Mouse (Mus musculus) intestine, embryonic 16.5 days (tissue): ENCODE measurements around the gene Zswim4. TPM values are rescaled to one million over a fixed set of nuclear protein-coding genes. Genes with fewer than 3 reads are reported as not detected.

ENCODE experiments used
- ATAC-seq: fragments of 200-750 bp; cut with Nextera tagmentation; 2 replicates; pipeline ENCODE4 v1.8.0; 2017; ENCODE audit warnings: moderate TSS enrichment, moderate library complexity
- H3K27ac ChIP-seq: fragments of 300-500 bp; sonication (generic); 2 replicates; pipeline ENCODE4 v1.5.1; 2014; ENCODE audit warnings: mild to moderate bottlenecking, low read length
- H3K27me3 ChIP-seq: fragments of 300-500 bp; sonication (generic); replicated peaks from 2 replicates; pipeline ENCODE4 v1.6.1; 2014; ENCODE audit warnings: low read length, control low read depth, mixed read lengths; ENCODE audit not compliant: control insufficient read depth, insufficient read depth
- H3K36me3 ChIP-seq: fragments of 300-500 bp; sonication (generic); 2 replicates; pipeline ENCODE4 v1.6.1; 2014; ENCODE audit warnings: low read length, control low read depth; ENCODE audit not compliant: control insufficient read depth, insufficient read depth
- H3K4me1 ChIP-seq: fragments of 300-500 bp; sonication (generic); 2 replicates; pipeline ENCODE4 v1.6.1; 2014; ENCODE audit warnings: low read length, control low read depth, mixed read lengths; ENCODE audit not compliant: control insufficient read depth, insufficient read depth
- H3K4me2 ChIP-seq: fragments of 300-500 bp; sonication (generic); 2 replicates; pipeline ENCODE4 v1.6.1; 2014; ENCODE audit warnings: low read depth, low read length, control low read depth
- H3K4me3 ChIP-seq: fragments of 300-500 bp; sonication (generic); 2 replicates; pipeline ENCODE4 v1.5.1; 2014; ENCODE audit warnings: mild to moderate bottlenecking, low read length
- H3K9ac ChIP-seq: fragments of 300-500 bp; sonication (generic); 2 replicates; pipeline ENCODE4 v1.6.1; 2014; ENCODE audit warnings: low read depth, low read length
- H3K9me3 ChIP-seq: fragments of 300-500 bp; sonication (generic); 2 replicates; pipeline ENCODE4 v1.6.1; 2016; ENCODE audit warnings: low read length, control low read depth; ENCODE audit not compliant: control insufficient read depth
- WGBS: fragments of 180-500 bp; shearing (Covaris S2); extraction: QIAGEN DNeasy Blood & Tissue Kit; methylation state at CpG from one replicate; pipeline ENCODE4 v1.1.7; 2014; 5-methylcytosine and 5-hydroxymethylcytosine counted together
- microRNA counts: library from miRNA; unstranded; fragments of <30 nt; microRNA quantifications from one replicate; lab custom pipeline; 2016
- microRNA-seq: library from miRNA; unstranded; fragments of <30 nt; microRNA quantifications from one replicate; pipeline ENCODE4, GENCODE M21; 2016
- polyA plus RNA-seq: library from polyadenylated mRNA; unstranded; fragments of >200 nt; fragmentation: Nextera tagmentation; extraction: Ambion mirVana; gene quantifications from 2 replicates; pipeline ENCODE4 v1.2.1, GENCODE M21; 2015

Zswim4 gene
- polyA plus RNA-seq, 1 experiment from 2014 or later, result 7.1 TPM

DNA sequence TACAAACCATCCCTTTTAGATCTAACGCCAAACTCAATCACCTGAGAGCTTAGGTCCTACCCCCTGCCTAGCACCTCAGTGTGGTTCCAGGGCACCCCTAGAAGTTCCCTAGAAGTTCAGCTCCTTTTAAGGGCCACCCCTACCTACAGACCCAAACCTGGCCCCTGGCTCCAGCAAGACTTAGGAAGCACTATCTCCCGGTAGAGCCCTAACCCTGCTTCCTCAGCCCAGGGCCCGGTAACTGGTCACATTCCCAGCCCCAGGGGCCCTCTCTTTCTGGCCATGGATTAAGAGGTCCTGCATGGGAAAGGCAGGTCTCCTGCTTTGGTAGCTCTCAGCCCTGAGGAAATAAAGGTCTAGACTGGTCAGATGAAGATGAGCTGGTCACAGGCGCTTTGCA, 56.9 kb downstream of the Zswim4 start:
- no peak for ATAC-seq
- Histone ChIP-seq H3K4me2 (peak overlapping the region; percentile 59), H3K36me3 (no peaks in the 10 kb centered on the region), H3K9ac (peak overlapping the region; percentile 64), H3K27ac (peak overlapping the region; percentile 27), H3K9me3 (no peaks in the 10 kb centered on the region), H3K4me1 (peaks cover 33% of the 10 kb centered on the region), H3K4me3 (peak overlapping the region; percentile 36), H3K27me3 (no peaks in the 10 kb centered on the region)
- WGBS, result 22% methylated on average over 4 of the region's 4 CpGs

DNA sequence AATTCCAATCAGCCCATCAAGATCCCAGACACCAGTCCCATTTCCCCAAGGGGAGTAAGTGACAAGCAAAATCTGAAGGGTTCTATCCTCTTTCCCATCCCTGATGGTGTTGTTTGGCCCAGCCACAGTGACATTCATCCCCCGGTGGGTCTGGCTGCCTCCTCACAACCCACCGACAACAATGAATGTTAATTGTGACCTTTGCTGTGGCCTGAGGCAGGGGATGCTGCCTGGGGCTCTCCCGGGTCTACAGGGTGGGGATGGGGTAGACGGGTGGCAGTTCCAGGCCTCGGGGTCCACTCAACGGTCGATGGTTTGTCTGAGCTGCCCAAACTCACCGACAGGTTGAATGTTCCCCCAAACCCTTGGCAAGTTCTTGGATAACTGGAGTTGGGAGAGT, 58.3 kb downstream of the Zswim4 start:
- Histone ChIP-seq H3K4me3 (no peak overlapping the region), H3K27ac (no peak overlapping the region), H3K9ac (no peak overlapping the region), H3K4me1 (peaks cover 29% of the 10 kb centered on the region), H3K9me3 (no peaks in the 10 kb centered on the region), H3K36me3 (no peaks in the 10 kb centered on the region), H3K27me3 (no peaks in the 10 kb centered on the region), H3K4me2 (no peak overlapping the region)
- no peak for ATAC-seq
- 83% methylated on average over 8 of the region's 8 CpGs for WGBS

DNA sequence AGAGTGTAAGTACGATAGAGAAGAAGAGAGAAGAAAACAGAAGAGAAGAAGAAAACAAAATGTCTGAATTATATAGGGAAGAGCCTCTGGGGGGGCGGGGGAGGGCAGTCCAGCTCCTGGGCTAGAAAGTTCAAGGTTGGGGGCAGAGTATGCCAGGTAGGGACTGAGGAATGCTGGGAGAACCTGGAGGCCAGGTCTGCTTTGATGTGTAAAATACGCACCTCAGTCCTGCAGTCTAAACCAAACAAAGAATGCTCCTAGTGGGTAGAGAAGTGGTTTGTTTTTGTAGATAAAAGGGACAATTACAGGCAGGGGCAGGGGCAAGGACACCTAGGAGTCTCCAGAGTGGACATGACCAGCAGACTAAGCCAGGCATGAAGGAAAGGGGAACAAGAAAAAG, 59.5 kb downstream of the Zswim4 start:
- Histone ChIP-seq H3K27me3 (no peaks in the 10 kb centered on the region), H3K4me1 (peaks cover 22% of the 10 kb centered on the region), H3K9me3 (no peaks in the 10 kb centered on the region), H3K27ac (no peak overlapping the region), H3K4me2 (no peak overlapping the region), H3K9ac (no peak overlapping the region), H3K4me3 (no peak overlapping the region), H3K36me3 (peaks cover 5% of the 10 kb centered on the region; the same call in 1 of the 2 replicates)
- ATAC-seq, result no peak
- WGBS, result 81% methylated on average over 3 of the region's 3 CpGs

DNA sequence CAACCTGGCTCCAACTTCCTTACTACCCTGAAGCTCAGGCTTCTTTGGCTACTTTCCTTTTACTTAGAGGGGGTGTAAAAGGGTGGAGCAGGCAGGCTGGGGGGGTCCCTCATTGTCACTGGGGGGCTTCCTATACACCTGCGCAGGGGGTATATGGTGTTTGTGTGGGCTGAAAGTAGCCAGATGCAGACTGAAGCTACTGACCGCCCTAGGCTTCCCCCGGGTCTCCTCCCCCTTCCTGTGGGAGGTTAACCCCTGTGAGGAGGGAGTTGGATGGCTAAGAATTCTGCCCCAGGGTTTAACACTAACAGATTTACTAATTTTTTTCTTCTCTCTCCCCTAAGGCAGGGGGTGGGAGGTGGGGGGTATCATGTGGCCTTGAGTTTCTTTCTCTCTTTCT, 60.3 kb downstream of the Zswim4 start:
- no peak for ATAC-seq
- Histone ChIP-seq H3K36me3 (peaks cover 5% of the 10 kb centered on the region), H3K4me1 (peaks cover 22% of the 10 kb centered on the region), H3K4me2 (no peak overlapping the region), H3K27me3 (no peaks in the 10 kb centered on the region), H3K9me3 (no peaks in the 10 kb centered on the region), H3K27ac (no peak overlapping the region), H3K9ac (no peak overlapping the region), H3K4me3 (no peak overlapping the region)
- WGBS, result 24% methylated on average over 3 of the region's 3 CpGs

DNA sequence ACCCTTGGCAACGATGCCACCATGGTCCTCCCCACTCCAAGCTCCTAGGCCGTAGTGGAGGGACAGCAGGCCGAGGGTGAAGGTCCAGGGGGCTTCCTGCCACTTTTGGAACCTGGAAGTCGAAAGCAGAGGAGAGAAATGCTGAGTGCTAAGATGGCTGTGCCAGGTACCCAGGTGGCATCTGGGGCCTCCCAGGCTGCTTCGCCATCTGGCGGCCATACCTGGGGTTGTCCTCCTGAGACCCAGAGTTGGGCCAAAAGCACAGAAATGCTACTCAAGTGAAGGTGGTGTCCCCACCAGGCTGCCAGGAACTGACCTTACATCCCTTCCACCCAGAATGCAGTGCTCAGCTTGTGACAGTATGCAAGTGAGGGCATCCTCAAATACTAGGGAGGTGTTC, 63.0 kb downstream of the Zswim4 start:
- H3K4me2 ChIP-seq, result no peak overlapping the region
- H3K27ac ChIP-seq, result no peak overlapping the region
- peaks cover 3% of the 10 kb centered on the region; the same call in 1 of the 2 replicates for H3K4me1 ChIP-seq
- H3K9me3 ChIP-seq, result no peaks in the 10 kb centered on the region
- 88% methylated on average over 6 of the region's 6 CpGs for WGBS
- H3K9ac ChIP-seq, result no peak overlapping the region
- H3K27me3 ChIP-seq, result no peaks in the 10 kb centered on the region
- ATAC-seq, result no peak
- H3K4me3 ChIP-seq, result no peak overlapping the region
- peaks cover 5% of the 10 kb centered on the region for H3K36me3 ChIP-seq

DNA sequence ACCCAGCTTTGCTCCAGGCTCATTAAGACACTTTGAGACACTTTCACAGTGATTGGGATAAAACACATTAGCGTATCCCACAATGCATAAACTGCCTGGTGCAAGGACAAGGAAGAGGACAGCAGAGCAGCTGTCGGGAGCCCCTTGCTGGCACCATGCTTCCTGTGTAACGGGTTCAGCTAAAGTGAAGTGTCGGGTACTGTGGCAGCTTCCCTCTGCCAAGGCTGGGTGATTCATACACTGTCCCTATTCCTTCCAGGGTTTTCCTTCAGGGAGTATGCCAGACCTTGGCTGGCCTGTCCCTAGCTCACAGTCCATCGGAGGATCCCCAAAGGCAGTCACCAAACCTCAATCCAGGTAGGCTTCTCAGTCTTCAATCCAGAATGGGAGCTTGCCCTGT, 66.8 kb downstream of the Zswim4 start:
- Histone ChIP-seq H3K4me1 (no peaks in the 10 kb centered on the region), H3K27me3 (no peaks in the 10 kb centered on the region), H3K36me3 (peaks cover 5% of the 10 kb centered on the region), H3K4me3 (no peak overlapping the region), H3K9ac (no peak overlapping the region), H3K4me2 (no peak overlapping the region), H3K9me3 (no peaks in the 10 kb centered on the region), H3K27ac (no peak overlapping the region)
- 94% methylated on average over 5 of the region's 5 CpGs for WGBS
- no peak for ATAC-seq

DNA sequence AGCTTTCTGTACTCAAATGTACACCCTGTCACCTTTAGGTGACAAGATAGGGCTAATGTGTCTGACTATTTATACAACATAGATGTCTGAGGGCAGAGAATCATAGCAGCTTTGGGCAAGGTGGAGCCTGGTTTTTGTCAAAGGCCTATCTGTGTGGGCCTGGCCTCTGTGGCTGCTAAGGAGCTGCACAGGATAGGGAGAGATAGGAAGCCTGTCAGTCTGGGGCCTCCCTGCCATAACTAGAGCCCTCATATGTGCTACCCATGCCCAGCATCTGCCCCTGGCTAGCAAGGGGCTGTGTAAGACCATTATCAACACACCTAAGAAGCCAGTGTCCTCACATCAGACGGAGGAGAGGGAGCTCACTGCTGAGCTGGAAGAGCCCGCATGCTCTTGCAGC, 69.2 kb downstream of the Zswim4 start:
- no peak overlapping the region for H3K27ac ChIP-seq
- no peaks in the 10 kb centered on the region for H3K4me1 ChIP-seq
- no peak overlapping the region for H3K4me2 ChIP-seq
- H3K27me3 ChIP-seq, result no peaks in the 10 kb centered on the region
- ATAC-seq, result no peak
- 90% methylated on average over 2 of the region's 2 CpGs for WGBS
- H3K36me3 ChIP-seq, result peaks cover 1% of the 10 kb centered on the region; the same call in 1 of the 2 replicates
- no peak overlapping the region for H3K9ac ChIP-seq
- no peak overlapping the region for H3K4me3 ChIP-seq
- no peaks in the 10 kb centered on the region for H3K9me3 ChIP-seq

MicroRNAs within 50 kb of the gene (microRNA counts, 519-probe panel; counts per million panel counts)
- microRNA mmu-miR-181c (lab: Ali Mortazavi, UCI), result 2,409 counts per million, percentile 58 among the panel's probes with 10 or more counts
- 3,533 counts per million, percentile 90 among the panel's probes with 10 or more counts for microRNA mmu-miR-23a (lab: Ali Mortazavi, UCI)
- microRNA mmu-miR-27a (lab: Ali Mortazavi, UCI), result 3,664 counts per million, percentile 92 among the panel's probes with 10 or more counts

Small RNA genes within 50 kb of the gene (microRNA-seq; reads per million reads assigned to microRNA genes)
- gene Mir181c, result 4,773 reads per million, percentile 88 among the genes with 10 or more reads in this experiment
- gene Mir181d, result 3,284 reads per million, percentile 84 among the genes with 10 or more reads in this experiment
- gene Mir23a, result 14,290 reads per million, percentile 95 among the genes with 10 or more reads in this experiment
- gene Mir24-2, result not detected
- 236 reads per million, percentile 58 among the genes with 10 or more reads in this experiment for gene Mir27a
- gene Mir3074-2, result not detected

Other genes with a start within 250 kb of the Zswim4 start
- 5.8 and 6.0 TPM in 2 replicates for gene Samd1, start 239.4 kb downstream of the Zswim4 start, polyA plus RNA-seq
- gene 1700067K01Rik, start 235.6 kb downstream of the Zswim4 start, polyA plus RNA-seq, result 0.66 and 0.84 TPM in 2 replicates
- 2.1 and 3.1 TPM in 2 replicates for gene 2210011C24Rik, start 224.9 kb downstream of the Zswim4 start, polyA plus RNA-seq
- gene Palm3, start 215.6 kb downstream of the Zswim4 start, polyA plus RNA-seq, result 5.8 and 6.4 TPM in 2 replicates
- 1.2 and 1.4 TPM in 2 replicates for gene Il27ra, start 194.5 kb downstream of the Zswim4 start, polyA plus RNA-seq
- 0.23 and 0.37 TPM in 2 replicates for gene Rln3, start 192.1 kb downstream of the Zswim4 start, polyA plus RNA-seq
- gene Gm10643, start 171.9 kb downstream of the Zswim4 start, polyA plus RNA-seq, result 0.76 and 0.81 TPM in 2 replicates
- 5.9 and 6.8 TPM in 2 replicates for gene Rfx1, start 170.2 kb downstream of the Zswim4 start, polyA plus RNA-seq
- gene Dcaf15, start 132.3 kb downstream of the Zswim4 start, polyA plus RNA-seq, result 8.8 and 9.4 TPM in 2 replicates
- 0.38 TPM in 2 replicates for gene Podnl1, start 111.1 kb downstream of the Zswim4 start, polyA plus RNA-seq
- 25.3 and 26.0 TPM in 2 replicates for gene Cc2d1a, start 89.1 kb downstream of the Zswim4 start, polyA plus RNA-seq
- gene 4930432K21Rik, start 89.0 kb downstream of the Zswim4 start, polyA plus RNA-seq, result 0.61 and 0.82 TPM in 2 replicates
- gene Nanos3, start 51.8 kb downstream of the Zswim4 start, polyA plus RNA-seq, result 0.89 and 1.3 TPM in 2 replicates
- 292 and 296 TPM in 2 replicates for gene D8Ertd738e, start 12.7 kb upstream of the Zswim4 start, polyA plus RNA-seq
- 76.0 and 77.1 TPM in 2 replicates for gene Mri1, start 20.3 kb upstream of the Zswim4 start, polyA plus RNA-seq
- 13.5 and 16.3 TPM in 2 replicates for gene Ccdc130, start 33.3 kb upstream of the Zswim4 start, polyA plus RNA-seq
- gene Cacna1a, start 151.4 kb upstream of the Zswim4 start, polyA plus RNA-seq, result 2.0 and 2.5 TPM in 2 replicates